Mouse (Mus musculus) mammary gland, adult 2 months (tissue): ENCODE measurements around the gene Gm9918. TPM values are rescaled to one million over a fixed set of nuclear protein-coding genes. Genes with fewer than 3 reads are reported as not detected.

Source experiments
- polyA plus RNA-seq: library from polyadenylated mRNA; depleted of rRNA; stranded (reverse); fragments of >200 nt; gene quantifications from 2 replicates; pipeline ENCODE4 v1.2.3, GENCODE M21; 2012; ENCODE audit warnings: low replicate concordance; rRNA removed

Gm9918 gene
- 0.20 and 0.32 TPM in 2 replicates for polyA plus RNA-seq

DNA sequence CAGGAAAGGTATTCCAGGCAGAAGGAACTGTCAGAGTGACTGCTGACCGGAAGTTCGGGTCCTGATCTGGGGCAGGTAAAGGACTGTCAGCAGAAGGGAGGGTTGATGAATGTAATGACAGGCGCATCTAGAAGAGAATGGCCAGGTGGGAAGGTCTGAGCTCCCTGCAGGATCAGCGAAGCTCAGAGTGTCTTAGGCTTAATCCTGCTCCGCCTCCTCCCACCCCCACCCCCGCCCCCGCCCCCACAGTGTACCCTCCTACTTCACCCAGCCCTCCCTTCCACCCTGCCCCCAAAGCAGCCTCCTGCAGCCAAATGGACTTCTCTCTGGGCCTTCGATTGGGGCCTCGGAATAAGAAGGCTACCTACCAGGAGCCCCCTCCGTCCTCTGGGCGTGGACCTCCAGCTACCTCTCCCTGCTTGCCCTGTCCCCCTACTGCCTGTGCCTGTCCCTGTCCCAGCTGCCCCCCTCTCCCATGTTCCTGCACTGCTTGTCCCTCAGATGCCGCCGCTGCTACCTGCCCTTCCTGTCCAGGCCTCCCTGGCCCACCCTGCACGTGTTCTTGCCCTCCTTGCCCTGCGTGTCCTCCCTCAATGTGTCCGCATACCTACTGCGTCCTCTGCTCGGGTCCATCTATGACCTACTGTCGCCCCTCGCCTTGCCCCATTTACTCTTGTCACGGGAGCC lies at the start of gene Gm9918:
Gm9918 (plus strand) TSS at position 290 of the 687 bp plus-strand sequence.

GRCm38 (mm10) chr15:102231748-102232147 lies 38.6 kb upstream of the Gm9918 start, which contains the start of gene Itgb7:
Gene Itgb7 (minus strand): TSS chr15:102231944.

GRCm38 (mm10) chr15:102257202-102258075 lies 12.9 kb upstream of the Gm9918 start, which contains the start of gene Rarg:
Gene Rarg (minus strand): TSS chr15:102257517.

DNA sequence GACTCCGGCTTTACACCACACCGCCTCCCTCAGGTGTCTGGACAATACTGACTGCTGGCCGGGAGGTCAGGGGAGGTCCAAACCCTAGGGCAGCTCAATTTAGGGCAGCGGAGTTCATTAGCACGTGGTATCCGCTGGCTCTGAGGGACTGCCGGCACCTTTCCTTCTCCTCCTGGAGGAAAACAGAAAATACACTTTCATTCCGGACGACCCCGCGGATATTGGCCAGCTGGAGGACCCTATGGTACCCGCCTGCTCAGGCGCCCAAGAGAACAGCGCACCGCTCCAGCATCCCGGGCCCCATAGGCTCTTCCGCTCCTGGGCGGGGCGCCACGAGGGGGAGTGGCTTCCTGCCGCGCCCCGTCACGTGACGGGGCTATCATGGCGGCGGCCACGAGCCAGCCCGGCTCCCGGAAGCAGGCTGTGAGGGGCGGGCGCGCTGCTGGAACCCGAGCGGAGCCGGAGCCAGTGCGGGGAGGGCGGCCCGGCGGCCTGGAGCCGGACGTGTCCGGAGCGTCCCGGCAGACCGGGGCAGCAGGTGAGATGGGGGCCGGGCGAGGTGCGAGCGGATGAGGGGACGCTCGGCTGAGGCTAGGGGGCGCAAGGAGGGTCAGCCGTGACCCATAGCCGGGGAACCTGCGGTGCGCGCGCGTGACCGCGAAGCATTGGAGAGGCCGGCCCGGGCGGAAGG lies 8.9 kb downstream of the Gm9918 start, which contains the start of gene Mfsd5:
Mfsd5 (plus strand) TSS at position 363 of the 691 bp plus-strand sequence.

GRCm38 (mm10) chr15:102295633-102296367 lies 25.4 kb downstream of the Gm9918 start, which contains the start of gene Espl1:
Gene Espl1 (plus strand): TSS chr15:102296266.

Other genes starting within 250 kb of the Gm9918 start
- 200 and 262 TPM in 2 replicates for gene Krt18, start 242.4 kb upstream of the Gm9918 start, polyA plus RNA-seq
- 45.8 and 64.3 TPM in 2 replicates for gene Eif4b, start 196.8 kb upstream of the Gm9918 start, polyA plus RNA-seq
- gene Tns2, start 170.2 kb upstream of the Gm9918 start, polyA plus RNA-seq: 109 and 137 TPM in 2 replicates
- 34.5 and 35.3 TPM in 2 replicates for gene Spryd3, start 134.3 kb upstream of the Gm9918 start, polyA plus RNA-seq
- 247 and 395 TPM in 2 replicates for gene Igfbp6, start 126.2 kb upstream of the Gm9918 start, polyA plus RNA-seq
- 0.95 and 1.1 TPM in 2 replicates for gene Soat2, start 120.0 kb upstream of the Gm9918 start, polyA plus RNA-seq
- gene Zfp740, start 67.3 kb upstream of the Gm9918 start, polyA plus RNA-seq: 24.1 and 33.0 TPM in 2 replicates
- gene Csad, start 65.8 kb upstream of the Gm9918 start, polyA plus RNA-seq: 310 and 374 TPM in 2 replicates
- 54.5 and 78.5 TPM in 2 replicates for gene Itgb7, start 38.6 kb upstream of the Gm9918 start, polyA plus RNA-seq
- 62.7 and 82.3 TPM in 2 replicates for gene Rarg, start 13.0 kb upstream of the Gm9918 start, polyA plus RNA-seq
- gene Mfsd5, start 8.9 kb downstream of the Gm9918 start, polyA plus RNA-seq: 117 and 134 TPM in 2 replicates
- 2.8 and 2.9 TPM in 2 replicates for gene Espl1, start 25.7 kb downstream of the Gm9918 start, polyA plus RNA-seq
- gene Pfdn5, start 55.6 kb downstream of the Gm9918 start, polyA plus RNA-seq: 50.1 and 98.8 TPM in 2 replicates
- 57.4 and 61.0 TPM in 2 replicates for gene Myg1, start 61.1 kb downstream of the Gm9918 start, polyA plus RNA-seq
- gene Aaas, start 80.2 kb downstream of the Gm9918 start, polyA plus RNA-seq: 47.2 and 52.8 TPM in 2 replicates
- gene Sp7, start 96.6 kb downstream of the Gm9918 start, polyA plus RNA-seq: 0.20 and 0.33 TPM in 2 replicates
- gene Sp1, start 135.6 kb downstream of the Gm9918 start, polyA plus RNA-seq: 19.4 and 25.9 TPM in 2 replicates
- 3.6 and 6.7 TPM in 2 replicates for gene Amhr2, start 174.8 kb downstream of the Gm9918 start, polyA plus RNA-seq
- 198 and 203 TPM in 2 replicates for gene Prr13, start 188.5 kb downstream of the Gm9918 start, polyA plus RNA-seq
- 437 and 514 TPM in 2 replicates for gene Pcbp2, start 200.0 kb downstream of the Gm9918 start, polyA plus RNA-seq
- gene Gm10337, start 233.2 kb downstream of the Gm9918 start, polyA plus RNA-seq: not detected in 2 replicates
- gene Map3k12, start 246.5 kb downstream of the Gm9918 start, polyA plus RNA-seq: 10.0 and 11.0 TPM in 2 replicates
- gene Tarbp2, start 247.6 kb downstream of the Gm9918 start, polyA plus RNA-seq: 69.0 and 82.6 TPM in 2 replicates